Mouse (Mus musculus): ENCODE results near the gene Blmh. TPM values are rescaled to one million over a fixed set of nuclear protein-coding genes. Genes with fewer than 3 reads are reported as not detected.

Gene Blmh
- polyA plus RNA-seq, 1 experiment, result 31.1 TPM

- TF ChIP-seq FLI1 (IDR thresholded peaks at IDR 0.05; ENCODE audit: low read length) (no peak), GATA1 (IDR thresholded peaks at IDR 0.05; ENCODE audit: borderline replicate concordance, low read length) (no peak)
- Histone ChIP-seq H3K36me3 (replicated peaks; ENCODE audit: low read length) (peaks cover 96% of the 10 kb centered on the region), H3K27me3 (replicated peaks) (peaks cover 23% of the 10 kb centered on the region), H3K9me3 (no peaks in the 10 kb centered on the region), H3K4me1 (peaks cover 54% of the 10 kb centered on the region), H3K4me3 (replicated peaks) (no peak overlapping the region)
Measured at GRCm38 (mm10) chr11:77010762-77011475, 86.3 kb downstream of the Blmh start.

DNA sequence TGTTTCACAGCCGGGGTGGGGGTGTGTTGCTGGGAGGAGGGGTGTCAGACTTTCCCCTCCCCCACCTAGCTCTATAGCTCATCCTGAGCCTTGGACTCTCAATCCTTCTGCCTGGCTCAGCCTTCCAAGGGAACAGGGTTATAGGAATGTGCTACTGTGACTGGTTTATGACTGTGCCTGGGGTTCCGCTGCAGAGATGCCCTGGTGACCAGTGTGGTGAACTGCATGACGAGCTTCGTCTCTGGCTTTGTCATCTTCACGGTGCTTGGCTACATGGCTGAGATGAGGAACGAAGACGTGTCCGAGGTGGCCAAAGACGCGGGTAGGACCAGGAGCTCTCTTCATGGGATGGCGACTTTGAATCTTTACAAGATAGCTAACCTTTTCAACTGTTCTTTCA, 93.4 kb downstream of the Blmh start:
- peaks cover 26% of the 10 kb centered on the region for H3K27me3 ChIP-seq (replicated peaks)
- peaks cover 97% of the 10 kb centered on the region for H3K36me3 ChIP-seq (replicated peaks; ENCODE audit: low read length)
- H3K9me3 ChIP-seq, result no peaks in the 10 kb centered on the region
- no peak overlapping the region for H3K4me3 ChIP-seq (replicated peaks)
- TF ChIP-seq GATA1 (IDR thresholded peaks at IDR 0.05; ENCODE audit: borderline replicate concordance, low read length), result no peak
- TF ChIP-seq FLI1 (IDR thresholded peaks at IDR 0.05; ENCODE audit: low read length), result no peak
- peaks cover 35% of the 10 kb centered on the region for H3K4me1 ChIP-seq

GRCm38 (mm10) chr11:77019539-77019938, 94.9 kb downstream of the Blmh start:
- peaks cover 38% of the 10 kb centered on the region for H3K4me1 ChIP-seq
- H3K36me3 ChIP-seq (replicated peaks; ENCODE audit: low read length), result peaks cover 98% of the 10 kb centered on the region
- H3K27me3 ChIP-seq (replicated peaks), result peaks cover 21% of the 10 kb centered on the region
- no peak overlapping the region for H3K4me3 ChIP-seq (replicated peaks)
- TF ChIP-seq FLI1 (IDR thresholded peaks at IDR 0.05; ENCODE audit: low read length) (no peak), GATA1 (IDR thresholded peaks at IDR 0.05; ENCODE audit: borderline replicate concordance, low read length) (no peak)
- H3K9me3 ChIP-seq, result no peaks in the 10 kb centered on the region

GRCm38 (mm10) chr11:77021749-77022396, 97.3 kb downstream of the Blmh start:
- Histone ChIP-seq H3K27me3 (replicated peaks) (peaks cover 17% of the 10 kb centered on the region), H3K9me3 (no peaks in the 10 kb centered on the region), H3K4me3 (replicated peaks) (no peak overlapping the region), H3K4me1 (peaks cover 41% of the 10 kb centered on the region), H3K36me3 (replicated peaks; ENCODE audit: low read length) (peaks cover 98% of the 10 kb centered on the region)
- TF ChIP-seq GATA1 (IDR thresholded peaks at IDR 0.05; ENCODE audit: borderline replicate concordance, low read length) (no peak), FLI1 (IDR thresholded peaks at IDR 0.05; ENCODE audit: low read length) (no peak)

DNA sequence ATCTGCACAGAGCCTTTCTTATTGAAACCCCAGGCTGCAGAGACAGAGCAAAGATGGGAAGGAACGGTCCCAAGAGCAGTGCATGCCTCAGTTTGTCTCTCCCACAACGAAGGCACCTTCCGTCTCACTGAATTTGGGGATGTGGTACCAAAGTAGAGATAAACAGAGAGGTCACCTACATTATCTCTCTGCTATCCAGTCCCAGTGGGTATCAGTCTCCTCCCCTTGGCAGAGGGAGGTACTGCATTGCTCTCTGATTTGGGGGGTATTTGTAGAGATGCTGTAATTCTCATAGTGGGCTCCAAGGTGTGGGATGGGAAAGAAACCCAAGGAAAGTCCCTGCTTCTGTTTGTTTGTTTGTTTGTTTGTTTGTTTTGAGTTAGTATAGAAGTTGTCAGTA, 102.0 kb downstream of the Blmh start:
- TF ChIP-seq GATA1 (IDR thresholded peaks at IDR 0.05; ENCODE audit: borderline replicate concordance, low read length), result no peak
- H3K36me3 ChIP-seq (replicated peaks; ENCODE audit: low read length), result peaks cover 97% of the 10 kb centered on the region
- H3K4me1 ChIP-seq, result peaks cover 48% of the 10 kb centered on the region
- H3K27me3 ChIP-seq (replicated peaks), result no peaks in the 10 kb centered on the region
- H3K9me3 ChIP-seq, result no peaks in the 10 kb centered on the region
- no peak overlapping the region for H3K4me3 ChIP-seq (replicated peaks)

- TF ChIP-seq GATA1 (IDR thresholded peaks at IDR 0.05; ENCODE audit: borderline replicate concordance, low read length) (no peak), FLI1 (IDR thresholded peaks at IDR 0.05; ENCODE audit: low read length) (no peak)
- Histone ChIP-seq H3K27me3 (replicated peaks) (no peaks in the 10 kb centered on the region), H3K4me3 (replicated peaks) (no peak overlapping the region), H3K36me3 (replicated peaks; ENCODE audit: low read length) (peaks cover 97% of the 10 kb centered on the region), H3K4me1 (peaks cover 62% of the 10 kb centered on the region), H3K9me3 (no peaks in the 10 kb centered on the region)
Measured at GRCm38 (mm10) chr11:77028157-77028556, 103.5 kb downstream of the Blmh start.

DNA sequence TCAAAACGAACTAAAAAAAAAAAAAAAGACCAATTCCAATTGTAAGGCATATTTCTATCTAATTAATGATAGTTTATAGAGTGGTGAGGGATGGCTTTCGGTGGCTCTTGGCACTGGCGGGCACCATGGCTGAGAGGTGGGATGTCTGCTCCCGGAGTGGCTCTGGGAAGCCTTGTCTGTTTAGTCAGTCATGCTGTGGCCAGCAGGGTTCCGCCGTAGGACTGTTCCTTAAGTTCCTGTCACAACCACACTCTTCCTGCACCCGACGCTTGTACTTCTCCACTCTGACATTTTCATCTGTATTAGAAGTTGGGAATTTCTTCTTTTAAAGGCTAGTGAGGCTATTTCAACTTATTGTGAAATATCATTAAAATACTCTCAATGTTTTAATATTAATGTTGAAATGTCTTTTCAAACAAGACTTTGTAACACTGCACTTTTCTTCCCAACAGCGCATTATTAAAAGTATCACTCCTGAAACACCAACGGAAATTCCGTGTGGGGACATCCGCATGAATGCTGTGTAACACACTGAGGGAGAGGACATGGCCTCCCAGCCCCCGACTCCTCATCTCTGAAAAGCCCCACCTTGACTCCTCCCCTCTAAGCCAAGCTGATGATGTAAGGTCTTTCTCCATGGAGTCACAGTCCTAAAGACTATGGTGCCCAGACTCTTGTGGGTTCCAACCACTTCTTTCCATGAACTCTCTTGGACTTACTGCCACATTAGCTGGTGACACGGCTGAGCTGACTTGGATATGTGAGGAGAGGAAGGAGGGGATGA, 106.7 kb downstream of the Blmh start:
- H3K27me3 ChIP-seq (replicated peaks), result no peaks in the 10 kb centered on the region
- peaks cover 59% of the 10 kb centered on the region for H3K4me1 ChIP-seq
- peaks cover 77% of the 10 kb centered on the region for H3K36me3 ChIP-seq (replicated peaks; ENCODE audit: low read length)
- peak overlapping the region; percentile 10 for H3K4me3 ChIP-seq (replicated peaks)
- TF ChIP-seq FLI1 (IDR thresholded peaks at IDR 0.05; ENCODE audit: low read length) (no peak), GATA1 (IDR thresholded peaks at IDR 0.05; ENCODE audit: borderline replicate concordance, low read length) (no peak)
- H3K9me3 ChIP-seq, result no peaks in the 10 kb centered on the region

Other genes starting within 250 kb of the Blmh start
- 0.06 TPM in 1 of 2 replicates, not detected in the other for gene Trarg1, start 245.0 kb upstream of the Blmh start, polyA plus RNA-seq (2012; ENCODE audit: insufficient read depth, low replicate concordance)
- 1.2 TPM in 1 of 2 replicates, not detected in the other for gene Gosr1, start 161.2 kb upstream of the Blmh start, polyA plus RNA-seq (2012; ENCODE audit: insufficient read depth, low replicate concordance)
- gene Cpd, start 77.8 kb upstream of the Blmh start, polyA plus RNA-seq (2012; ENCODE audit: insufficient read depth, low replicate concordance), result 0.40 and 1.0 TPM in 2 replicates
- gene Tmigd1, start 22.6 kb upstream of the Blmh start, polyA plus RNA-seq (2012; ENCODE audit: insufficient read depth, low replicate concordance), result not detected in 2 replicates
- 92.6 and 133 TPM in 2 replicates for gene Slc6a4, start 73.8 kb downstream of the Blmh start, polyA plus RNA-seq (2012; ENCODE audit: insufficient read depth, low replicate concordance)
- gene Nsrp1, start 153.6 kb downstream of the Blmh start, polyA plus RNA-seq (2012; ENCODE audit: insufficient read depth, low replicate concordance), result 7.0 TPM in 1 of 2 replicates, not detected in the other

Data from megakaryocyte, embryonic 14.5 days (primary cell).